Mouse (Mus musculus): ENCODE measurements around the gene Sgk1.
A peak's percentile ranks its signal among the peaks of the same experiment; 100 is the strongest.
"Not testable (repeated sequence)": the region's sequence is repeated elsewhere in the genome, so short reads cannot be mapped to it uniquely, and the experiment has no call there.

Sgk1 gene

DNA sequence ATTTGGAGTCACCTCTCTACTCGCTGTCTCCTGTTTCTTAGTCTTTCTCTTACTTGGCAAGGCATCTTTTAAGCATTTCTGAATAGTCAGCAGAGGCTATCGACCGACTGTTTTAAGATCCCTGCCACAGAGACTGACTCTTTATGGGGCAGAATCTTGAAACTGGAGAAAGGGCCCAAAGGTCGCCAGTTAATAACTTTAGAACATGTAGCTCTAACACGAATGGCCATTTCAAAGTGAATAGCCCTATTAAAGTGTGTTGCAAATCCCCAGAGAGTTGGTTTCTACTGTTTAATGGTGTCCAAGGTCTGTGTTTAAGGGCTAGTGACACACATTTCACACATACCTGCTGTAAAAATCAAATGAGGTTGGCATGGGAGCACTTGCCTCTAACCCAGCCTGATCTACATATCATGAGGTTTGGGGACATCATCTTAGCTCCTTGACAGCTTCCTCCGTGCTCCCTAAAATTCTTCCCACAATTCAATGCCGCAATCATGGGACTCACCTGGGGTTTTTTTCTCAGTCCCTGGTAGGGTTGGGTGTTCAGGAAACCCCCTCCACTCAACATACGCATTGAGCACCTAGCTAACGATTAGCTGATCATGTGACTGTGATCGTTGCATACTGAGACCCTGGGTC is 125.3 kb downstream of the Sgk1 start:
- DNase-seq = no peak

DNA sequence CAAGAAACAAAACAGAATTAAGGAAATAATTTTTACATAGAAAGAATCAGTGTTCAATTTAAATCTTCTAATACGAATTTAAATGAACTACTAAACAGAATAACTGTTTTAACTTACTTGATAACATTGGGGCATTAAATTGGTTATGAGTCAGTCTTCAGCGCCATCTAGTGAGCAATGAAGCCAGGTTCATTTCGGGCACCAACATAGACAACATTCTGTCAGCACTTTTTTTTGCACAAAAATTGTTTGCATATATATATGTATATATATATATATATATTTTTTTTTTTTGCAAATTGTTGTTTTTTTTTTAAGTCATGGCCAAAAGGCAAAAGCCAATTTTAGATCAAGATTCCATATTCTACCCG is 125.8 kb downstream of the Sgk1 start:
- peak; percentile 30 for DNase-seq

DNA sequence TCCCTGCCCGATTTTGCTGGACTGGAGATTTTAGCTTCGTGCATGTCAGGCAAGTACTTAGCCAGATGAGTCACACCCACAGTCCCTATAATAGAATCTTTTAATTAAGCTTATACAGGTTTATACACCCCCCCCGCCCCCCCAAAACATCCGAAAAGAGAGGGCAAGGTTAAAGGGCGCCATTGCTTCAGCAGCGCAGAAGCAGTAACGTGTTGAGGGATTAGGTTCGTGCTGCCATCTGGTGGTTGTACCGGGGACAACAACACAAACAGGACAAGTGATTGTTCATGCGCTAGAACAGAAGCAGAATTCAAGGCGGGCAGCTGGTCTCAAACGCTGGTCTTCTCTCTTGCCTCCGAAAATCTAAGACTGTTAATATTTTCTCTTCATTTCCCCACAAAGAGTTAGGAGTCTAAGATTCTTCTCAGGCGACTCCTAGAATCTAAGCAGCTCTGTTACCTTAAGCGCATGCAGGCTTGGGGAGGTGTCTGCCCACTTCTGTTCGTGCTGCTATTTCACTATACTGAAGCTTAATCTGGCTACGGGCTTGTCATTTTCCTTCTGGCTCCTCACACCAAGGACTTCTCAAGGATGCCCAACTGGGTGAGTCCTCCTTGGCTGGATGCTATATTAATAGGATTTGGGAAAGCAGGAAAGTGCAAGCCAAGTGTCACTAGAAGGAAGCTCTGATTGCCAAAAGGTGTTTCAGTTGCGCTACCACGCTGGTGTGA is 128.3 kb downstream of the Sgk1 start:
- peak; percentile 80 for DNase-seq

DNA sequence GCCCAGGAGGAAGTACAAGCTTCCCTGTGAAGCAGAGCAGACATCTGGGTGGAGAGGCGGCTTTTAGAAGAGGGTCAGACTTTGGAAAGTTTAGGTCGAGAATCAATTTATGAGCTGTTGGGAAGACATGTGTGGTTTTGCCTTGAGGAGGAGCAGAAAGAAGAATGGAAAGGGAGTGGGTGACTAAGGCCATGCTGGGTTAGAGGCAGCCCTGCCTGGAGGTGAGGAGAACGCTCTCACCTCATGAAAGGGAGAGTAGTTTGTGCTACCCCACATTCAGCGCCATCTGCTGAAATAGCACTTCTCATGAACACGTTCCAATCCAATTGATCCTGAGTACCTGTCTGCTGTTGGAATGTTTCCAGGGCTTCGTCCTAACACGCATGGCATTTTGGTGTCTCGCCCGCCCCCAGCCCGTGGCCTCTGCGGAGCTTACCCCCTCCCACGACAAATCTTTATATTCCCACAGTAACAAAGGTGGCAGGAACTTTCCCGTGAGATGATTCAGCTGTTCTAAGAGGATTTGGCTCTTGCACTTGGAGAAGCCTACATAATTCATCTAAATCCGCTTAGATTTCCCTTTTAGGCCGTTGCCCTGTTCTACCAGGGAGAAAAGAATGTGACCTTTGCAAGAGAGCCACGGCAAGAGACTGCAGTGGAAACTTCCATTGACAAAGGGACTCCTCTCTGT is 135.6 kb downstream of the Sgk1 start:
- DNase-seq = no peak

DNA sequence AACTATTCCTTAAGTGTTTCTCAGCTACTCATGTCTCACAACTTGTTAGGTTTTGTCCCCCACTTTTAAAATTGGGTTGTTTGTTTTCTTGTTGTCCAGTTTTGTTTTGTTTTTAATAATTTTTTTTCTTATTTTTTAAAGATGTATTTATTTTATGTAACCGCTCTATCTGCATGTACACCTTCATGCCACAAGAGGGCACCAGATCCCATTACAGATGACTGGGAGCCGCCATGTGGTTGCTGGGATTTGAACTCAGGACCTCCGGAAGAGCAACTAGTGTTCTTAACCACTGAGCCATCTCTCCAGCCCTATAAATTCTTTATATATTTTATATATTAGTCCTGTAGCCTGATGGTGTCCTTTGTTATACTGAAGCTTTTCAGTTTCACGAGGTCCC is 136.6 kb downstream of the Sgk1 start:
- DNase-seq = no peak

DNA sequence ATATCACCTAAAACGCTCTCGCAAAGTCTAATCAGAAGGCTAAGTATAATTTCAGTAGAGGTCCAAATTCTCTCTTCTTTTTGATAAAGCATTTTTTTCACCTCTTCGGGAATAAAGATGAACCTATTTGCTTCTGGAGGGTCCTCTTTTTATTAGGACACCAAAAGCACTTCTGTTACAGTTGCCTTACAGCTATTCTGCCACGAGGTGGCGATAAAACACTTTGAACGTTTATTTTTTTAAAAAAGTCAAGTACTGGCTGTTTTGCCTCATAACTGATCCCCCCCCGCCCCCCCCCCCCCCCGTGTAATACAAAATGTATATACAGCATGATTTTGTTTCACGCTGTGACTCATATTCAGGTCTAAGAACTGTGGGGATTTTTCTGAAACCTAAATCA is 152.3 kb downstream of the Sgk1 start:
- no peak for DNase-seq

DNA sequence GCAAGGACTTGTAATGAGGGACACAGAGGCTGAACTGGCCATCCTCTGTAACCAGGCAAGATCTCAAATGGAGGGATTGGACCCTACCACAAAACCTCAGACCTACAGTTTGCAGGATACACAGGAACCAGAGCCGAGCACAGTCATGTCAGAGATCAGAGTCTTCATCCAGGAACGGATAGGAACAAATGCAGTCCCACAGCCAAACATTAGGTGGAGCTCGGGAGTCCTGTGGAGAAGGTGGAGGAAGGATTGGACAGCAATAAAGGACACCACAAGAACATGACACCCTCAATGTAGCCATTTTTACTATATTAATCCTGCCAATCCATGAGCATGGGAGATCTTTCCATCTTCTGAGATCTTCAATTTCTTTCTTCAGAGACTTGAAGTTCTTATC is 154.3 kb downstream of the Sgk1 start:
- DNase-seq = not testable (repeated sequence)

All from right cerebral cortex, postnatal 25 days (tissue).